ENCODE assay signal across 19 mouse cellular contexts in the genomic region with DNA sequence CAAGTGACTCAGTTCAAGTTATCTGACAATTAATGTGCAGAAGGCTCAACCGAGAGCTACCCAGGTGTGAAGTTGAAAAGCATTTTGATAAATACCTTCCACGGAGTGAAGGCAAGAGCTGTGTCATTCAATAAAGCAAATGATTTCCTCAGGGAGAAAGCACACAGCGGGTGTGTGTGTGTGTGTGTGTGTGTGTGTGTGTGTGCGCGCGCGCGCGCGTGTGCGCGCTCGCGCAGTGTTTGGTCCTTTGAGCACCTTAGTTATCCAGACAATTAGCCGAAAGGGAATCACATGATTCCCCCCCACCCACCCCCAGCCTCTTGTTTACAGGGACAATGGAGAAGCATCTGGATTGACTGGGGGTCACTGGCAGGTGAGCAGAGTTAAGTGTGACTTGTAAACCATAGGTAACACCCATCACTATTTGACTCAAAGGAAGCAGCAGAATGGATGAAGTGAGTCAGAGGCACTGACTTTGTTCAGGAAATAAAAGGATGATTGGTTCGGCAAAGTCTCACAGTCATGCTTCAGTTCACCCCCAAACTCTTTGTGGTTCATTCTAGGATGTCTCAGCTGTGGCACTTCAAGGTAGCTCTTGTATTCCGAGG. TPM values are rescaled to one million over a fixed set of nuclear protein-coding genes. Genes with fewer than 3 reads are reported as not detected.
DNase-seq lines count a peak whose midpoint lies in the region; ATAC-seq lines count a peak whose summit lies in the region.
"Had no signal": no experiment of that assay in that cellular context is flagged by ENCODE, and none has a peak within 500 bp of the region (broad histone marks: within the 10 kb centered on the region; RNA-seq: fewer than 3 reads in every experiment).

No protein-coding gene starts in this region.

- no peak overlapping the region for H3K4me3 ChIP-seq in hindbrain, embryonic 11.5 days (ENCODE audit: low read depth, low read length)
- no peak overlapping the region for H3K4me3 ChIP-seq in hindbrain, embryonic 10.5 days
- peak overlapping the region; percentile 25 for H3K4me3 ChIP-seq in hindbrain, embryonic 15.5 days
- H3K4me3 ChIP-seq in neural tube, embryonic 14.5 days (ENCODE audit: low read depth, low read length), result 0 out of 2 replicates have a peak overlapping the region, but pooled peaks have one; percentile 1
- H3K4me3 ChIP-seq: heart, embryonic 10.5 days; myocyte had no signal

- no peaks in the 10 kb centered on the region for H3K9me3 ChIP-seq in hindbrain, embryonic 11.5 days (ENCODE audit: control insufficient read depth, low read length)
- H3K9me3 ChIP-seq in hindbrain, embryonic 10.5 days, result no peaks in the 10 kb centered on the region
- H3K9me3 ChIP-seq in hindbrain, embryonic 15.5 days, result no peaks in the 10 kb centered on the region
- H3K9me3 ChIP-seq in neural tube, embryonic 14.5 days (ENCODE audit: control insufficient read depth, low read length), result no peaks in the 10 kb centered on the region
- H3K9me3 ChIP-seq: heart, embryonic 10.5 days had no signal

- peak; percentile 43; the same call in 1 of the 2 replicates for ATAC-seq in hindbrain, embryonic 11.5 days (ENCODE audit: low FRiP score)
- ATAC-seq in hindbrain, embryonic 15.5 days (ENCODE audit: low FRiP score, low read depth), result peak; percentile 73; the same call in 1 of the 2 replicates
- ATAC-seq in neural tube, embryonic 14.5 days (ENCODE audit: low read depth), result peak; percentile 85
- no peak for ATAC-seq in frontal cortex, adult (ENCODE audit: low TSS enrichment)
- ATAC-seq in granulocyte monocyte progenitor cell, adult 5-6 weeks (replicated peaks; ENCODE audit: poor library complexity, severe bottlenecking), result no peak
- ATAC-seq: activated CD4-positive, CD25-positive, alpha-beta regulatory T cell, adult 4 months; intestine, postnatal 0 days had no signal

- DNase-seq in hindbrain, embryonic 11.5 days (ENCODE audit: low spot score), result no peak
- no peak for DNase-seq in hindbrain, embryonic 10.5 days (ENCODE audit: low spot score)
- peak; percentile 88 for DNase-seq in R1 (ENCODE audit: low read depth, low spot score)
- DNase-seq: cerebellum, postnatal 14 days; gastrocnemius, postnatal 10 days; kidney, postnatal 14 days had no signal

- no peak overlapping the region for H3K9ac ChIP-seq in hindbrain, embryonic 11.5 days (ENCODE audit: low read depth, low read length)
- no peak overlapping the region for H3K9ac ChIP-seq in hindbrain, embryonic 15.5 days
- no peak overlapping the region for H3K9ac ChIP-seq in neural tube, embryonic 14.5 days (replicated peaks; ENCODE audit: low read depth, low read length)

- H3K4me2 ChIP-seq in hindbrain, embryonic 11.5 days (replicated peaks; ENCODE audit: low read depth, low read length), result no peak overlapping the region
- peak overlapping the region; percentile 44 for H3K4me2 ChIP-seq in hindbrain, embryonic 15.5 days
- peak overlapping the region; percentile 40 for H3K4me2 ChIP-seq in neural tube, embryonic 14.5 days (ENCODE audit: low read depth, low read length)

- no peaks in the 10 kb centered on the region for H3K4me1 ChIP-seq in hindbrain, embryonic 11.5 days (replicated peaks; ENCODE audit: control insufficient read depth, insufficient read depth, low read length)
- peaks cover 6% of the 10 kb centered on the region; the same call in 1 of the 2 replicates for H3K4me1 ChIP-seq in hindbrain, embryonic 10.5 days (replicated peaks)
- no peaks in the 10 kb centered on the region for H3K4me1 ChIP-seq in hindbrain, embryonic 15.5 days (replicated peaks)
- peaks cover 3% of the 10 kb centered on the region; the same call in 1 of the 2 replicates for H3K4me1 ChIP-seq in neural tube, embryonic 14.5 days (ENCODE audit: control insufficient read depth, insufficient read depth, low read length)
- H3K4me1 ChIP-seq: heart, embryonic 10.5 days had no signal

- no peaks in the 10 kb centered on the region for H3K27me3 ChIP-seq in hindbrain, embryonic 11.5 days (ENCODE audit: control insufficient read depth, insufficient read depth, low read length)
- no peaks in the 10 kb centered on the region for H3K27me3 ChIP-seq in hindbrain, embryonic 10.5 days (ENCODE audit: insufficient read depth, poor library complexity, severe bottlenecking)
- H3K27me3 ChIP-seq in hindbrain, embryonic 15.5 days, result no peaks in the 10 kb centered on the region
- no peaks in the 10 kb centered on the region for H3K27me3 ChIP-seq in neural tube, embryonic 14.5 days (ENCODE audit: control insufficient read depth, insufficient read depth, low read length)

- H3K27ac ChIP-seq in hindbrain, embryonic 11.5 days (ENCODE audit: low read depth, low read length), result no peak overlapping the region
- no peak overlapping the region for H3K27ac ChIP-seq in hindbrain, embryonic 10.5 days
- H3K27ac ChIP-seq in hindbrain, embryonic 15.5 days (replicated peaks), result 0 out of 2 replicates have a peak overlapping the region, but pooled peaks have one; percentile 34
- H3K27ac ChIP-seq in neural tube, embryonic 14.5 days (ENCODE audit: low read depth, low read length), result peak overlapping the region; percentile 35; the same call in 1 of the 2 replicates
- H3K27ac ChIP-seq: heart, embryonic 10.5 days; macrophage had no signal

- WGBS in hindbrain, embryonic 11.5 days, result 83% methylated on average over 17 of the region's 17 CpGs
- 90% methylated on average over 17 of the region's 17 CpGs for WGBS in hindbrain, embryonic 10.5 days
- WGBS in hindbrain, embryonic 15.5 days, result 60% methylated on average over 17 of the region's 17 CpGs
- WGBS in neural tube, embryonic 14.5 days, result 57% methylated on average over 17 of the region's 17 CpGs

- no peaks in the 10 kb centered on the region for H3K36me3 ChIP-seq in hindbrain, embryonic 11.5 days (ENCODE audit: control insufficient read depth, insufficient read depth, low read length)
- H3K36me3 ChIP-seq in hindbrain, embryonic 10.5 days, result no peaks in the 10 kb centered on the region
- H3K36me3 ChIP-seq in hindbrain, embryonic 15.5 days, result no peaks in the 10 kb centered on the region
- H3K36me3 ChIP-seq in neural tube, embryonic 14.5 days (ENCODE audit: control insufficient read depth, insufficient read depth, low read length), result no peaks in the 10 kb centered on the region
- H3K36me3 ChIP-seq: heart, embryonic 10.5 days had no signal

RNA-seq across cellular contexts. Expression of gene Shisal2b, which starts 50.7 kb away (rescaled TPM):
- polyA plus RNA-seq in hindbrain, embryonic 11.5 days (2014; fragmentation: Nextera tagmentation; extraction: Ambion mirVana), result 0.20 TPM in 1 of 2 replicates, not detected in the other
- polyA plus RNA-seq in hindbrain, embryonic 10.5 days (2016; fragmentation: Nextera tagmentation; extraction: Ambion mirVana), result 0.34 TPM in 1 of 2 replicates, not detected in the other
- 1.9 and 2.7 TPM in 2 replicates for polyA plus RNA-seq in hindbrain, embryonic 15.5 days (2015; fragmentation: Nextera tagmentation; extraction: Ambion mirVana)
- polyA plus RNA-seq in neural tube, embryonic 14.5 days (2014; fragmentation: Nextera tagmentation; extraction: Ambion mirVana), result 1.6 and 2.0 TPM in 2 replicates
- not detected in 2 replicates for total RNA-seq in granulocyte monocyte progenitor cell, adult 5-6 weeks (2014; fragmentation: Nextera tagmentation)
- not detected in 2 replicates for total RNA-seq in granulocyte monocyte progenitor cell, adult 5-6 weeks (2017)
- total RNA-seq: adrenal gland, postnatal 4 days; gastrocnemius, postnatal 10 days; heart, postnatal 25 days had no signal
- polyA plus RNA-seq: liver, embryonic 16.5 days; macrophage; myocyte; testis, adult 2 months had no signal

Comparison
In these comparisons a context has a peak if more than half of its experiments do, and no peak if none do; other contexts are left out.
1. H3K27ac ChIP-seq: peak in hindbrain, embryonic 15.5 days (single experiment) and neural tube, embryonic 14.5 days (single experiment); none in hindbrain, embryonic 11.5 days (single experiment) and hindbrain, embryonic 10.5 days (single experiment).
2. H3K4me3 ChIP-seq: peak in hindbrain, embryonic 15.5 days (single experiment) and neural tube, embryonic 14.5 days (single experiment); none in hindbrain, embryonic 11.5 days (single experiment) and hindbrain, embryonic 10.5 days (single experiment).
3. ATAC-seq: peak in hindbrain, embryonic 11.5 days (single experiment), hindbrain, embryonic 15.5 days (single experiment) and neural tube, embryonic 14.5 days (single experiment); none in frontal cortex, adult (single experiment) and granulocyte monocyte progenitor cell, adult 5-6 weeks (single experiment).